Comparison of ENCODE assay signal across 9 mouse cellular contexts in genomic region chr8:125523213-125523612, GRCm38 (mm10). TPM values are rescaled to one million over a fixed set of nuclear protein-coding genes. Genes with fewer than 3 reads are reported as not detected.
A peak's percentile ranks its signal among the peaks of the same experiment; 100 is the strongest.
DNase-seq lines count a peak whose midpoint lies in the region; ATAC-seq and TF ChIP-seq lines count a peak whose summit lies in the region.
"Had no signal": no experiment of that assay in that cellular context is flagged by ENCODE, and none has a peak within 500 bp of the region (broad histone marks: within the 10 kb centered on the region; RNA-seq: fewer than 3 reads in every experiment).

No protein-coding gene starts in this region.

- 0 out of 2 replicates have a peak, but pooled peaks have one; percentile 18 for ATAC-seq in monocyte, adult 5-6 weeks (replicated peaks; ENCODE audit: insufficient number of reproducible peaks, low FRiP score, low TSS enrichment, poor library complexity, severe bottlenecking)

- no peak overlapping the region for H3K4me3 ChIP-seq in cerebellum, adult 2 months (replicated peaks; ENCODE audit: insufficient read depth, low read depth, low read length)
- peak overlapping the region; percentile 11 for H3K4me3 ChIP-seq in bone marrow, adult 2 months (replicated peaks; ENCODE audit: control insufficient read depth, low read depth, low read length)

- WGBS in cerebellum, adult 2 months: 36% methylated on average over 5 of the region's 5 CpGs
- 5% methylated on average over 5 of the region's 5 CpGs for WGBS in bone marrow, adult 2 months

- TF ChIP-seq POLR2A in cerebellum, adult 2 months (IDR thresholded peaks at IDR 0.05; ENCODE audit: borderline replicate concordance, insufficient read depth, low read length): no peak
- TF ChIP-seq POLR2A in bone marrow, adult 2 months (IDR thresholded peaks at IDR 0.05; ENCODE audit: borderline replicate concordance, control insufficient read depth, low read depth, low read length): no peak

- no peak overlapping the region for H3K27ac ChIP-seq in cerebellum, adult 2 months (ENCODE audit: insufficient read depth, low read length)
- no peak overlapping the region for H3K27ac ChIP-seq in bone marrow, adult 2 months (ENCODE audit: control insufficient read depth, insufficient read depth, low read depth, low read length, poor library complexity)

- peaks cover 51% of the 10 kb centered on the region for H3K4me1 ChIP-seq in cerebellum, adult 2 months (ENCODE audit: control insufficient read depth, insufficient read depth, low read length)
- peaks cover 18% of the 10 kb centered on the region for H3K4me1 ChIP-seq in bone marrow, adult 2 months (ENCODE audit: control insufficient read depth, insufficient read depth, low read length)

- TF ChIP-seq CTCF in cerebellum, adult 2 months (IDR thresholded peaks at IDR 0.05; ENCODE audit: borderline replicate concordance, insufficient read depth, low read depth, low read length): no peak
- TF ChIP-seq CTCF in bone marrow, adult 2 months (IDR thresholded peaks at IDR 0.05; ENCODE audit: control insufficient read depth, insufficient read depth, low read length): no peak

- no peaks in the 10 kb centered on the region for H3K27me3 ChIP-seq in cerebellum, adult 2 months (ENCODE audit: control insufficient read depth, insufficient read depth, low read length)

- peak; percentile 43 to 51 for DNase-seq in cerebellum, adult 2 months
- DNase-seq in cerebellum, adult 9-10 months: no peak
- peak; percentile 40 to 56 for DNase-seq in kidney, postnatal 4 days
- DNase-seq in kidney, adult 18-20 months: no peak
- no peak for DNase-seq in right cerebral cortex, postnatal 10 days (ENCODE audit: low spot score in 2 of 2)
- no peak for DNase-seq in embryo, embryonic 11 days
- DNase-seq: gastrocnemius, postnatal 10 days had no signal

RNA-seq across cellular contexts. Expression of gene Sipa1l2, which starts 46.4 kb away (rescaled TPM):
- polyA plus RNA-seq in cerebellum, adult 2 months (2012; rRNA removed): 33.3 and 35.6 TPM in 2 replicates
- 2.4 and 6.7 TPM in 2 replicates for polyA plus RNA-seq in bone marrow, adult 2 months (2011; ENCODE audit: insufficient read depth, insufficient read length, low replicate concordance, missing spikeins)
- total RNA-seq in monocyte, adult 5-6 weeks (2017): 14.4 to 15.8 TPM (median 15.8 TPM) in 3 replicates

Comparison
In these comparisons a context has a peak if more than half of its experiments do, and no peak if none do; other contexts are left out.
1. DNase-seq: peak in cerebellum, adult 2 months (2 of 2) and kidney, postnatal 4 days (2 of 2); none in cerebellum, adult 9-10 months (single experiment), kidney, adult 18-20 months (single experiment), right cerebral cortex, postnatal 10 days (0 of 2) and embryo, embryonic 11 days (single experiment).